Mouse (Mus musculus) olfactory bulb, adult 2 months (tissue): ENCODE data around the gene Zfp9.

ENCODE experiments used
- CTCF ChIP-seq: fragments of 200-500 bp; IDR thresholded peaks from 2 replicates; pipeline ENCODE4 v1.5.1; 2012; ENCODE audit warnings: low read depth, mild to moderate bottlenecking, low read length, moderate library complexity; ENCODE audit not compliant: insufficient read depth
- POLR2A ChIP-seq: fragments of 200-500 bp; IDR thresholded peaks from 2 replicates; pipeline ENCODE4 v1.6.1; 2012; ENCODE audit warnings: mild to moderate bottlenecking, low read depth, low read length, moderate library complexity; ENCODE audit not compliant: insufficient read depth

- TF ChIP-seq POLR2A (no peak), CTCF (no peak)
Measured at GRCm38 (mm10) chr6:118457726-118458125, 21.4 kb downstream of the Zfp9 start.
